Mouse (Mus musculus) gastrocnemius, adult 2 months (tissue): ENCODE results near the gene 2610507B11Rik. TPM values are rescaled to one million over a fixed set of nuclear protein-coding genes. Genes with fewer than 3 reads are reported as not detected.

ENCODE experiments used
- DNase-seq: peaks from one replicate; pipeline ENCODE4 v3.0.0; 2022
- H3K27ac ChIP-seq: fragments of 200-600 bp; 2 replicates; pipeline ENCODE4 v1.8.1; 2022; ENCODE audit warnings: mild to moderate bottlenecking
- H3K4me3 ChIP-seq: fragments of 200-600 bp; 2 replicates; pipeline ENCODE4 v1.8.1; 2022; ENCODE audit warnings: mild to moderate bottlenecking, moderate library complexity
- CTCF ChIP-seq: fragments of 200-600 bp; IDR thresholded peaks from 2 replicates; pipeline ENCODE4 v1.8.1; 2022; ENCODE audit warnings: antibody characterized with exemption, mild to moderate bottlenecking, moderate library complexity
- intact Hi-C: fragments of 180-260 bp; cut with DNase I; formaldehyde crosslinking; loops from one replicate; pipeline ENCODE4 v1.15.1; 2025
- total RNA-seq, 2 experiments: library from RNA; stranded (reverse); gene quantifications; 2 replicates each; pipeline ENCODE4 v1.2.3; 2021

The 2610507B11Rik gene
- total RNA-seq, 2 experiments from 2014 or later: 221 to 231 TPM

- intact Hi-C loops: no loop called here
- no peak for TF ChIP-seq CTCF
- peak; percentile 22 for DNase-seq
- H3K4me3 ChIP-seq: peak overlapping the region; percentile 84
- peak overlapping the region; percentile 87 for H3K27ac ChIP-seq
Observed at GRCm38 (mm10) chr11:78300917-78301316, 39.4 kb downstream of the 2610507B11Rik start.

GRCm38 (mm10) chr11:78301357-78302084 is 40.0 kb downstream of the 2610507B11Rik start, which contains the start of gene Spag5:
Gene Spag5 (plus strand): TSS chr11:78301529.
- Histone ChIP-seq H3K27ac (peak within 1 kb of the TSS; percentile 87), H3K4me3 (peak within 1 kb of the TSS; percentile 84)
- DNase-seq: peak; percentile 94
- intact Hi-C loops: no loop called here
- no peak for TF ChIP-seq CTCF

- peak overlapping the region; percentile 71 for H3K27ac ChIP-seq
- intact Hi-C loops: no loop called here
- no peak for DNase-seq
- H3K4me3 ChIP-seq: no peak overlapping the region
- TF ChIP-seq CTCF: no peak
Observed at GRCm38 (mm10) chr11:78305272-78305671, 43.7 kb downstream of the 2610507B11Rik start.

- Histone ChIP-seq H3K27ac (no peak overlapping the region), H3K4me3 (no peak overlapping the region)
- no peak for TF ChIP-seq CTCF
- no peak for DNase-seq
- intact Hi-C loops: no loop called here
Observed at GRCm38 (mm10) chr11:78310861-78311511, 49.4 kb downstream of the 2610507B11Rik start.

- no peak for TF ChIP-seq CTCF
- intact Hi-C loops: no loop called here
- Histone ChIP-seq H3K4me3 (no peak overlapping the region), H3K27ac (no peak overlapping the region)
- no peak for DNase-seq
Observed at GRCm38 (mm10) chr11:78313662-78314061, 52.1 kb downstream of the 2610507B11Rik start.

GRCm38 (mm10) chr11:78318411-78318810 is 56.9 kb downstream of the 2610507B11Rik start:
- Histone ChIP-seq H3K4me3 (no peak overlapping the region), H3K27ac (no peak overlapping the region)
- TF ChIP-seq CTCF: no peak
- intact Hi-C loops: no loop called here
- no peak for DNase-seq

- Histone ChIP-seq H3K27ac (no peak overlapping the region), H3K4me3 (no peak overlapping the region)
- DNase-seq: no peak
- no peak for TF ChIP-seq CTCF
- intact Hi-C loops: no loop called here
Observed at GRCm38 (mm10) chr11:78322076-78322831, 60.7 kb downstream of the 2610507B11Rik start.

GRCm38 (mm10) chr11:78322860-78323259 is 61.3 kb downstream of the 2610507B11Rik start, which contains the start of gene Aldoc:
Gene Aldoc (plus strand): TSS chr11:78322968.
- intact Hi-C loops: no loop called here
- peak within 1 kb of the TSS; percentile 46; the same call in 1 of the 2 replicates for H3K27ac ChIP-seq
- H3K4me3 ChIP-seq: peak within 1 kb of the TSS; percentile 41
- TF ChIP-seq CTCF: no peak
- peak; percentile 78 for DNase-seq

GRCm38 (mm10) chr11:78324000-78324785 is 62.6 kb downstream of the 2610507B11Rik start:
- no peak overlapping the region for H3K4me3 ChIP-seq
- DNase-seq: no peak
- no peak for TF ChIP-seq CTCF
- H3K27ac ChIP-seq: no peak overlapping the region
- intact Hi-C loops: no loop called here

GRCm38 (mm10) chr11:78324965-78325364 is 63.4 kb downstream of the 2610507B11Rik start:
- intact Hi-C loops: no loop called here
- no peak for DNase-seq
- Histone ChIP-seq H3K27ac (no peak overlapping the region), H3K4me3 (no peak overlapping the region)
- no peak for TF ChIP-seq CTCF

GRCm38 (mm10) chr11:78327215-78327614 is 65.7 kb downstream of the 2610507B11Rik start:
- no peak for DNase-seq
- Histone ChIP-seq H3K27ac (0 out of 2 replicates have a peak overlapping the region, but pooled peaks have one; percentile 95), H3K4me3 (no peak overlapping the region)
- intact Hi-C loops: no loop called here
- no peak for TF ChIP-seq CTCF
